Mouse (Mus musculus) retina, embryonic 14.5 days (tissue): ENCODE data around the gene Calml4.

Source experiments
- DNase-seq: peaks from one replicate; pipeline ENCODE4 v3.0.0-alpha.2; 2015; ENCODE audit warnings: low spot score

The Calml4 gene

GRCm38 (mm10) chr9:62903841-62904240 lies 46.0 kb downstream of the Calml4 start:
- DNase-seq, result no peak

GRCm38 (mm10) chr9:62905039-62905438 lies 47.2 kb downstream of the Calml4 start:
- no peak for DNase-seq

- no peak for DNase-seq
Measured at GRCm38 (mm10) chr9:62913390-62914069, 55.6 kb downstream of the Calml4 start.

GRCm38 (mm10) chr9:62917059-62917458 lies 59.2 kb downstream of the Calml4 start:
- DNase-seq, result no peak

- DNase-seq, result no peak
Measured at GRCm38 (mm10) chr9:62920877-62921276, 63.0 kb downstream of the Calml4 start.

- DNase-seq, result no peak
Measured at GRCm38 (mm10) chr9:62924886-62925610, 67.2 kb downstream of the Calml4 start.
